Mouse (Mus musculus) CD4-positive, CD25-positive, alpha-beta regulatory T cell, adult 2 months (primary cell): Measurements from ENCODE around the gene Pik3r2.

Experiments used
- DNase-seq: peaks from one replicate; pipeline ENCODE4 v3.0.0-alpha.2; 2012; ENCODE audit warnings: low read depth, low spot score

The Pik3r2 gene

DNA sequence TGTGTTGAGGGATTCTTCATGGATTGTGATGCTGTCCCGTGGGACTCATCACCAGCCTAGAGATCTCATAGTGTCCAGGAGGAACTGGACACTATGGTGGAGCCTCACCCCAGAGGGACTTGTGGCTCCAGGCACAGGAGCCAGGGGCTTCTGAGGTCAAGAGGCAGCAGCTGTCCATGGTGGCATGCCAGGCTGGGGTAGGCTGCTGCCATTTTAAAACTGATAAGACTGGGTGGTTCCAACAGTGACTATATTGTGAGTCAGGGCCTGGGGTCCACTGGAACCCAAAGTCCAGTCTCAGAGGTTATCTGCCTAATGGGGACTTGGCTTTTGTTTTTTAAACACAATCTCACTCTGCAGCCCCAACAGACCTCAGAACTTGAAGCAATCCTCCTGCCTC is 25.3 kb upstream of the Pik3r2 start:
- DNase-seq, result no peak

DNA sequence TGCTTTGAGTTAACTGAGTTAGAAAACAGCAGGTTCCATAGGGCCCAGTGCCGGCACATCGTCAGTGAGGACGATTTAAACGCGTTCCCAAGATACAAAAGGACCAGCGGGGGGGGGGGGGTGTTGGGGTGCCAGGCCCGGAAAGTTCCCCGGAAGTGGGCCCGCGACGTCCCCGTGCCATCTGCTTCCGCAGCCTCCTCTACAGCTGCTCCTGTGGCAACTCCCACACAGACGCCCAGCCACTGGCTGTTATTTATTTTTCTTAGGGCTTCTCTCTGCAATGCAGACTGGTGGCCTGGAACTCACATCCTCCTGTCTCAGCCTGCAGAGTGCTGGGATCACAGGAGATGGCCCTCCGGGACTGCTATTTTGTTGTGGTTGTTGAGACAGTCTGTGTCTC is 24.6 kb upstream of the Pik3r2 start:
- DNase-seq, result peak; percentile 72

DNA sequence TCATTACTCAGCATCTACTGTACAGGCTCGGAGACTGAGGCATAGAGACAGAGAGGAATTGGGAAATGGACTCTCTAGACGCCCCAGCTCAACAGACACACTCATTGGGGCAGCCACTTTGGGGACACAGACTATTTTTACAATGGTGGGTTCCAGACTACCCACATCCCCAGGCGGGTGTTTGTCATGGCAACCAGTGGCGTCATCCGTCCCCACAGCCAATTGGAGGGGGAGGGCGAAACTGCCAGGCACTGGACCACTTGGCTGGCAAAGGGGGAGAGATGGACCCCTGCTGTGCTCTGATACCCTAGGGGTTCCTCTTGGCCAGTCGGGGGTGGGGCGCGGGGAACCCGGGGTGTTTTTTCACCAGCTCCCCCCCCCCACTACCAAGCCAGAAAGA is 24.1 kb upstream of the Pik3r2 start:
- DNase-seq, result no peak

DNA sequence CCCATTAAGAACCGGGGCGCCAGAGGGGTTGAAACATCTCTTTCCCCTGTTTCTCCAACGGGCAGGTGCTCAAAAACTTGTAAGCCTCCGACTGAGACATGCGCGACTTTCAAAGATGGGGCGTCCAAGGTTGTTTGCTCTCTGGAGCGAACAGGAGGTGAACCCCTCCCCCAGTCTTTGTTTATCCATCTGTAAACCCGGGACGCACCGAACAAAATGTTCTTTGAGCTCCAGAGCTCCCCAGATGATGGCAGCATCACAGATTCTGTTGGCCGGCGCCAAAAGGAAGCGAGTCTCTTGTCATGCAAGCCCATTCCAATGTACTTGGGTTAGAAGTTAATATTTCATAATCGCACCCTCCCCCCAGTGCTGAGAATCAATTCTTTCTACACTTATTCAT is 21.8 kb upstream of the Pik3r2 start:
- no peak for DNase-seq

DNA sequence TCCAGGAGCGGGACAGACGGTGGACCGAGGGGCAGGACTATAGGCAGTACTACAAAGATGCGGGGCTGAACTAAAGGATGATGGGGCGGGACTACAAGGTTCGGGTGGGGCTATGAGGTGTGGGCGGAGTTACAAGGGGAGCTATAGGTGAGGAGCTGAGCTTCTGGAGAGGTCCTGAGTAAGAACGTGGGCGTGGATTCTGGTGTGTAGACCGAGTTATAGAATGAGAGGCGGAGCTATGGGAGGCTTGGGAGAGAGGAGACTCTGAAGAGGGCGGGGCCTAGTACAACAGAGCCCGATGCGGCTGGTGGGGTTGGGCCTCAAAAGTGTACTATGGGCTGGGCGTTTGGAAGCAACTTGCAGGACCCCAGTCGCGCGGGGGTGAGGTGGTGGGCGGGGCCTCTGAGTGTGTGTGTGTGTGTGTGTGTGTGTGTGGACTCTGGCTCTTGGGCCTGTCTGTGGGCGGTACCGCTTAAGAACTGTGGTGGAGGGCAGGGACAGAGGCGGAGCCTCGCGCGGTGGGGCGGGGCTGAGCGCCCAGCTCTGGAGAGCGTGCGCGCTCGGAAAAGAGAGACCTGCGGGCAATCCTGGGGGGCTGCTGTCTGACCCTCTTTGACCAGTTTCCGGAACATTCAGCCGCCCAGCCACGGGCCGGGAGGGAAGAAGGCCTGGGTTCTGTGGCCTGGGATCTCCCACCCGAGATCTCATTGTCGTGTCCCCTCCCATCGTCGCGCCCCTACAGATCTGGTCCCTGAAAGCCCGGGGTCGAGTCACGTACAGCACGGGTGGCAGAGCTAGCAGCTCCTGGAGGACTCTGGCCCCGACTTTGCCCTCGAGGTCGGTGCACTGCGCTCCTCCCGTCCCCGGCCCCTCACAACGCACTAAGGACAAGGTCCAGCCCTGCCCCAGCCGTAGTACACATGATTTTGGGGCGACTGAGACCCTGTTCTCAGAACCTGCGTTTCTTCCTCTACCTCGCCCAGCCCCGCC is 20.9 kb upstream of the Pik3r2 start:
- DNase-seq, result peak; percentile 91

DNA sequence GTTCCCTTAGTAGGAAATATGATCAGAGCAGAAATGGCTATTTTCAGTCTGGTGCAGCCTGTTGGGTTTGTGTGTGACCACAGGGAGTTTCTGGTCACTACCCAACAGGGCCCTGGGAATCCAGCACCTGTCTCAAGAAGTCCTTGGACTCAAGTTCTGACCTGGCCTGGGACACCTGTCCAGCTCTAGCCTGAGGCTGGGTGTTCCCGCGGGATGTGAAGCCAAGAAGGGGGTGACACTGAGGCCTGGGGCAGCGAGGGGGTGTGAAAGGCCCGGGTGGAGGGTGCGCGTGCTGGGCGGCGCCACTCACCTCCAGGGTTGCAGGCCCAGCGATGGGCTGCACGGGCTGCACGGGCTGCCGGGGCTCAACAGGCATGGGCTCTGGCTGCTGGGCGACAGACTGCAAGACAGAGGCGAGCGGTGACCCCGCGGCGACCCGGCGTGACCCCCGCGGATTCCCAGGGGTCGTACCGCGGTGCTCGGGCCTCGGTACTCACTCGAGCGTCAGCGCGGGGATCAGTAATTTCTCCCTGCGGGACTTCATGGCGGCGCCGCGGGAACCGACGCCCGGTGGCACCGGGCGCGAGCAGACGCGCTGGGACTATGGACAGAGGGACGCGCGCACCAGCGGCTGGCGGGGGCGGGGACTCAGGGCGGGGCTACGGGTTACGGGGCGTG is 20.0 kb upstream of the Pik3r2 start:
- no peak for DNase-seq

DNA sequence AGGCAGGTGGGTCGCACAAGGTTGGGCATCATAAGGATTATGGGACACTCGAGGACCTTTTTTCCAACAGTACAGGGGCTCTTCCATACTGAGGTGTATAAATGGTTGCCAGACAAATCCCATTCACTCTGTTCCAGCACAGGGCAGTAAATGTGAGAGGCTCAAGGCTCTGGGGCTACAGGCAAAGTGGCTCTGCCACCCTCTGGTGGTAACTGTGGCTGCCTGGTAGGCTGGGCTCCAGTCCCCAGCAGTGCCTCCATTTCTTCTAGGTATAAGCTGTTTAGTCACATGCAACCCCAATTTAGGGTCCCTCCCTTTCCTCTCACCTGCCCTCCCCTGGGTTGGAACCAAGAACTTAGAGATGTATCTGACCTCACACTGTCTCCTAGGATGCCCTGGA is 18.9 kb upstream of the Pik3r2 start:
- DNase-seq, result no peak

DNA sequence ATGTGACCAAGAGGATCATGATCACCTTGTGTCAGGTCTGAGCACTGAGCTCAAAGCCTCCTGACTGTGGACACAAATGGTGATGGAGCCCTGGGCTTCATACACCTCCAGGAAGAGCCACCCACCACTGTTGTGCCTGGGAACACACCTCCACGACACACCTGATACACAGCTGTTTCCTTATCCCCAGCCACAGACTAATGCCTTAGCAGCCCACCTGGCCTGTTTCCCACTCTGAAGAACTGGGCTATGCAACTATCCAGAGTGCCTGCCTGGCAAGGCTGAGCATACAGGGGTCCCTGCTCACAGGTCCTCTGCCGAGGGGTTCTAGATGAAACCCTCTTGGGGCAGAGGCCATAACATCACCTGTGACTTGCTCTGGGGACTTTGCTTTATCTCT is 17.7 kb upstream of the Pik3r2 start:
- no peak for DNase-seq

DNA sequence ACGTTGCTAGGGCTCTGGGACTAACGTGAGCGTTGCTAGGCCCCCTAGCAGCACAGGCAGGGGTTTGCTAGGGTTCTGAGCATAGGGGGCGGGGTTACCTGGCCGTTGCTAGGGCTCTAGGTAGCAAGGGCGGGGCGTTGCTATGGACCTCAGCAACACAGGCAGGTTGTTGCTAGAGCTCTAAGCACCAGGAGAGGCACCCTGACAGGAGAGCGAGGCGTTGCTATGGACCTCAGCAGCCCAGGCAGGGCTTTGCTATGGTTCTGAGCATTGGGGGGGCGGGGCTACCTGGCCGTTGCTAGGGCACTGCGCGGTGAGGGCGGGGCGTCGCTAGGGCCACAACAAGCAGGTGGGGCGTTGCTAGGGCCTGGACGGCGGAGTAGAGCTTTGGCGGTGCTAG is 16.2 kb upstream of the Pik3r2 start:
- peak; percentile 92 for DNase-seq

DNA sequence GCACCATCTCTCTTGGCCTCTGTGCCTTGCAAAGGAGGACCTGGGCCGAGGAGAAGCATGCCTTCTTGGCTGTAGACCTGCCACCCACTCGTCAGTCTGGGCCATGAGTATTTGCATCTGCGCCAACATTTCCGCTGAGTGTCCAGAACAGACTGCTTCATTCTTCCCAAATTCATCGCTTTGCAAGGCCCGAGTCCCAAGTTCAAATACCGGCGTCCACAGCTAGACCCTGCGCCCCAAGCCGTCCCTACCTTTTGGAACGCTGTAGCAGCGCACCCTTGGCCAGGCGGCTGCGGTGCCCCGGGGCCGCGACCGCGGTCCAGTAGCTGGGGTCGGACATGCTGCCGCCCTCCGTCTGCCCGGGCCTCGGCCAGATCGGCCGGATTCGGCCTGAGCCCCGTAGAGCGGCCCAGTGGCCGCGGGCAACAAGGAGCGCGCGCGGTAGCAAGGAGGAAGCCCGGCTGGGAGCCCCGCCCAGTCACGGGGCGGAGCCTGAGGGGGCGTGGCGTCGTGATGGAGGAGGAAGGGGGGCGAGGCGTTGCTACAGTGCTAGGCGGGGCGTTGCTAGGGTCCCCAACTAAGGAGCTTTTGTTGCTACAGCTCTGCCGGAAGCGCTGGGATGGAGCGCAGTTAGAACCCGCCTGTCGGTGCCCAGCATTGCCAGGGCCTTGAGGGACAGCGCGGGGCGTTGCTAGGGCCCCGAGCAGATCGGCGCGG is 15.6 kb upstream of the Pik3r2 start:
- peak; percentile 99 for DNase-seq

DNA sequence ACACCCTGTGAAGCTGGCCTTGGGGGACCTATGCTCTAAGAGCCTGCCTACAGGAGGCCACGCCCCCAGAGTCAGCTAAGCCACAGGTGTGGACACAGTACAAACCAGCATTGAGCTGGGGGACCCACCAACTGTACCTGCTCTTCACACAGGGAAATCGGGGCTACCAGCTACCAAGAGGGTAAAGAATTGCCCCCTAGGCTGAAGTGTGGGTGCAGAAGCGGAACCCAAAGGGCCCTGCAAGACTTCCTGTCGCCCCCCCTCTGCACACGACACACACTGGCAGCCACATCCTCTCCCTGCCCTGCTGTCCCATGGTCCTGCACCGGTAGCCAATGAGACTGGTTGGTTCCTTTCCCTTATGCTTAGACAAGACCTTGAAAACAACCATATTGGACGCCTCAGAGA is 14.8 kb upstream of the Pik3r2 start:
- peak; percentile 86 for DNase-seq

DNA sequence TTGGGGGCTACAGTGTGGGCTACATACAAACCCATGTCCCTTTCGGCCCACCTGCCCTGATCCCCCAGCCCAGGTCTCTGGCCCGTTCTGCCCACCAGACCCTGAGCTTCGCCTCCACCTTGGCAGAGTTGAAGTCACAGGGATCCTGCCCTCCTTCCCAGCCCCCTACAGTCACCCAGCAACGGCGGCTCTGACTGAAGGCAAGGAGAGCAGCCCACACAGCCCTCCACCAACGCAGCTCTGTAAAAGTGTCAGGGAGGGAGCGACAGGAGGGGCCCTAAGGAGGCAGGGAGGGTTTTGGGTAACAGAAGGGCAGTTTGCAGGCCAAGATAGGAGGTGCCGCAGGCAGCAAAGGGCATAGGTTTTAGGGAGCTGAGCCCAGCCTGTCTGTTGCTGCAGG is 14.3 kb upstream of the Pik3r2 start:
- DNase-seq, result no peak

DNA sequence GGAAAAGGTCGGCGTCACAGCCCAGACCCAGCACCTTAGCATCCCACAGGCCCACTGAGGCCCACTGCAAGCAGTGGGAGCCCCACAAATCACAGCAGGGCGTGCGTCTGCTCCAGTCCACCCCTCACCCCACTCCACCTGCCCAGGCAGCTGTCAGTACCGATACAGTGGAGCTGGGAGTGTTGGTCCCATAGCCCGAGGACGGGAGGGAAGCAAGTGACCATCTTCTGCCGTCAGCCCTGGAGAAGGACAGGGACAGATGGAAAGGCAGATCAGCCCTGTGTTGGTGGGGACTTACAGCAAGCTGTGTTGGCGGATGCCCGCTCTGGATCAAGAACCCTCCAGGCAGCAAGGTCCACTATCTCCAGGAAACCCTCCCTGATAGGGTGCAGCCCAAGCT is 12.5 kb upstream of the Pik3r2 start:
- no peak for DNase-seq

DNA sequence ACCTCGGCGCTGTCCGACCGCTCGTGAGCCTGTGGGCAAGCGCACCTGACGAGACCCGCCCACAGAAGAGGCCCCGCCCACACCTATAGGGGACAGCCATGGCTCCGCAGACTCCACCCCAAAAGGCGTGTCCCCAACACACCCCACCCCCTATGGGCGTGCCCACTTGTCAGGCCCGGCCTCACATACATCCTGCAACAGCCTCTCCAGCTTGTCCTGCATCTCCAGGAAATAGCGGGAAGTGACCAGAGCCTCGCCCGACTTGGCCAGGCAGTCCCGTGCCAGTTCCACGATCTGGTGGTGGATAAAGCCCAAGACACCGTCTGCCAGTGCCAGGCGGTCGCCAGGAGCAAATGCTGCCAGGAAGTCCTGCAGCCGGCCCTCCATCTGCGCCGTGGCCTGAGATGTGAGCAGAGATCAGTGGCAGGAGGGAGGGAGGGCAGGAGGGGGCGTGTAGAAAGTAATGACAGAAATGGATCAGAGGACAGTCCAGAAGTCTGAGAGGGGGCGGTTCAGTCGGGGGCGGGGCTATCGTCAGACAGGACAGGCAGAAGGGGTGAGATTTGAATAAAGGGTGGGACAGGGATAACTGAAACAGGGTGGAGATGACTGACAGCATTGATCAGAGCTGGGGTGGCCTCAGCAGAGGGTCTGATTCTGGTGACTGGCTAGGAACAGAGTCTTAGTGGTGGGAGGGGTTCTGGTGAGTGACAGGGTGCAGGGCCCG is 11.6 kb upstream of the Pik3r2 start:
- no peak for DNase-seq

DNA sequence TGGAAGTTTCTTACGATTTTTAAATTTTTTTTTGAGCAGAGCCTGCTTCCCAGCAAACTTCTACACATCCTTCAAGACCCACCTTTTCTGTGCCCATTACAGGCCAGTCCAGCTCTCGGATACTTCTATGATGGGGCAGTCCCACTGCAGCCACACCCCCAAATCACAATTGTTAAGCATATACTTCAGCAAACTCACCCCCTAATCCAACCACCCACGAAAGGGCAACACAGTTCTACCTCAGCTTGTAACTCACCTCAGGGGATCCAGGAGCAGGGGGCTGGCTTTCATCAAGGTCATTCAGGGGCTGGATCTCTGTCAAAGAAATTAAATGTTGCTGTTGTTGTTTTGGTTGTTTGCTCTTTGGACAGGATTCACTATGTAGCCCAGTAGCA is 10.5 kb upstream of the Pik3r2 start:
- DNase-seq, result no peak

DNA sequence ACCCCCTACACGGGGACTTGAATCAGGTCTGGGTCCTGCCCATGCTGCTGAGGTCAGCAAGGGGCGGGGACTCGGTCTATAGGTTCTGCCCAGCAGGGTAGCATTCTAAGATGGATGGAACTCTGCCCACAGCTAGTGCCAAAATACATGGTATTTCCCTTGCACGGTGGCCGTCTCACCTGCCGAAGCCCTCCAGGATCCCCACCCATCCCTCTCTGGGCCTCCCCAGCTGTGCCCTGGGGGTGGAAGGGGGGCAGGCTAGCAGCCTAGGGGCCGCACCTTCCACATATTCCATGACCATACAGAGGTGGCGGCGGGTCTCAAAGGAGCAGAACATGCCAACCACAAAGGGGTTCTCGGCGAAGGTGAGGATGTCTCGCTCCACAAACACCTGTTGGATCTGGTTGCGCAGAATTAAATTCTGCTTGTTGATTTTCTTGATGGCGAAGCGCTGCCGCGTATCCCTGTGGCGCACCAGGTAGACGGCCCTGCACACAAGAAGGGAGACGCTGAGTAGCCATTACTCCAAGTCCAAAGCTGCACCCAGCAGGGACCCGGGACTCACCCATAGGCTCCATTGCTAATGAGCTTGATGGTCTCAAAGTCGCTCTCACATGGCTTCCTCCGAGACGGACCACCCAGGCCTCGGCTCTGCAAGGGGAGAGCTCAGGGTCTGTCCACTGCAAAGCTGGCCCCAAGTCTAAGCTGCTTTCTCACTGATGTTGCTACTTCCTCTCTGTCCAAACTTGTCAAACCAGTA is 10.0 kb upstream of the Pik3r2 start:
- no peak for DNase-seq

DNA sequence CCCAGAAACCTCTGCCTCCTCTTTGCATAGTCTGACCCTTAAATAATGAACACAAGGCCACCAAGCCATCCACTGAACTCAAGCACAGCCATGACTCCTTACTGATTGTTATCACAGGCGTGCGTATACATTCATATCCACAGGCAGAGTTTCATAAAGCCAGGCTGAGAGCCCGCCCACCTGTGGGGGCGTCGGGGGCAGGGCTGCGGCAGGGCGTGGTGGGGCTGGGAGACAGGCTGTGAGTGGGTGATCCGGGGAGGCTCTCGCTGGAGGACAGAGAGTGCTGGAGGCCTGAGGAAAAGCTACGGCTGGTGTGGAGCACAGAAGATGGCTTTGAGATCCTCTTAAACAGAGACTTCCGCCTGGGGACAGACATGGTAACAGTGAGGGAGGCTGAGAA is 3.6 kb upstream of the Pik3r2 start:
- no peak for DNase-seq

DNA sequence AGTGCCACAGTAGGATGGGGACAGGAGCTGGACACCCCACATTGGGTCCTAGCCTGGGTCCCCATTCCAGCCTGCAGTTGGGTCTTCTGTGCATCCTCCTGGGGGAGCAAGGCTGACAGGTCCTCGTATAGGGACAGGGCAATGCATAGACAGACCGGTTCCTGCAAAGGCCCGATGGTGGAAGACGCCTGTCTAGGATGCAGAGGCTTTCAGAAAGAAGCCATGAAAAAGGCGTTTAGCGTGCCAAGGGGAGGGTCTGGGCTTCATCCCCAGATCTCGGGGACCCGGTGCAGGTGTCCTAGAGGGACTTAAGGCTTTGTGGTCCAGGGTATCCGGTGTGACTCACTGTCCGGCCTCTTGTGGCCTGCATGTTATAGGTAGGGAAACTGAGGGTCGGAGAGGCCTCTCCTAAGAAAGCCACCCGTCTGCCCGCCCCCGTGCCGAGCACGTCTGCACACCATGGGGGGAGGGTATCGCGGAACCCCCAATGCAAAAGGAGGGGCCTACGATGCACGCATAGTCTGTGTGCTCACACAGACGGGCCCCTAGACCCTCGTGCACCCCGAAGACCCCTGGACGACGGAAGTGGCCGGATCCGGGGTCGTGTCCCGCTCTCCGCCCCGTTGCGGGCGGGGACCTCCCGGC is 540 bp downstream of the Pik3r2 start:
- DNase-seq, result peak; percentile 41

DNA sequence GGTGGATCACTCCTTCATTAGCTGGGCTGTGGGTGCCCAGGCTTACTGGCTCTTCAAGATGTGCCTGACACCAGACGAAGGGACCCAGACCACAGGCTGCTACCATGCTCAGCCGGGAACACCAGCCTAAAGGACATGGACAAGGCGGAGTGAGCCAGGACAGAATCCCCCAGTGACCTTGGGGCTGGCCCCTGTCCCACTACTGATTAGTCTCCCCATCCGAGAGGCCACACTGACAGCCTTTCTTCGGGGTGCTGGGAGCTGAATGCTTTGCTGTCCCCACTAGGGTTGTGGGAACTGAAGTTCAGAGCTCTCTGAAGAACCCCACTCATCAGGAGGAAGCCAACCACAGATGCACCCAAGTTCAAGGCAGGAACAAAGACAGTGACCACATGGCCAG is 1.3 kb downstream of the Pik3r2 start:
- no peak for DNase-seq

DNA sequence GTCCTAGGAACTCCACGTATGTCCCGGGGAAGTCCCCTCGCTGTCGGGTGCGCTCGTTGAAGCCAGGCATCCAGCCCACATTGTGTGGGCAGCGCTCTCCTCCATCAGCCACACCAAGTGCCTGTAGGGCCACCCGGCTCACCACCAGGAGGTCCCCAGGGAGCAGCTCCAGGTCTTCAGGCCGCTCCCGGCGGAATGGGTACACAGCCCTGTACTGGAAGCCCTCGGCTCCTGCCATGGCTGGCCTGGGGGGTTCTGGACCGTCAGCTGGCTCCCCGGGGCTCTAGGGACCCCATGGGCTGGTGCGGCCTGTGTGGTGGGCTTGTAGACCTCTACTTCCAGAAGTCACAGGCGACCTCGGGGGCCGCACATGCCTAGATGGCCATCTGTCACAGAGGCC is 1.8 kb downstream of the Pik3r2 start:
- no peak for DNase-seq
